Mouse (Mus musculus) liver, postnatal 0 days (tissue): Measurements from ENCODE around the gene 4931422A03Rik. TPM values are rescaled to one million over a fixed set of nuclear protein-coding genes. Genes with fewer than 3 reads are reported as not detected.
A peak's percentile ranks its signal among the peaks of the same experiment; 100 is the strongest.
"Not testable (repeated sequence)": the region's sequence is repeated elsewhere in the genome, so short reads cannot be mapped to it uniquely, and the experiment has no call there.

Source experiments
- ATAC-seq: fragments of 200-750 bp; cut with Nextera tagmentation; 2 replicates; pipeline ENCODE4 v1.8.0; 2017; ENCODE audit warnings: mild to moderate bottlenecking, moderate library complexity
- DNase-seq: peaks from one replicate; pipeline ENCODE4 v3.0.0-alpha.2; 2016
- H3K27ac ChIP-seq: fragments of 300-500 bp; sonication (generic); 2 replicates; pipeline ENCODE4 v1.5.1; 2014; ENCODE audit warnings: antibody characterized with exemption, moderate library complexity, mild to moderate bottlenecking, low read depth
- H3K27me3 ChIP-seq: fragments of 300-500 bp; sonication (generic); 2 replicates; pipeline ENCODE4 v1.6.1; 2014; ENCODE audit warnings: low read length, control low read depth, mixed read lengths; ENCODE audit not compliant: insufficient read depth
- H3K36me3 ChIP-seq: fragments of 300-500 bp; sonication (generic); replicated peaks from 2 replicates; pipeline ENCODE4 v1.6.1; 2014; ENCODE audit warnings: mild to moderate bottlenecking, control low read depth, low read length, moderate library complexity, mixed read lengths; ENCODE audit not compliant: insufficient read depth
- H3K4me1 ChIP-seq: fragments of 300-500 bp; sonication (generic); 2 replicates; pipeline ENCODE4 v1.6.1; 2014; ENCODE audit warnings: antibody characterized with exemption, mild to moderate bottlenecking, control low read depth; ENCODE audit not compliant: insufficient read depth
- H3K4me2 ChIP-seq: fragments of 300-500 bp; sonication (generic); 2 replicates; pipeline ENCODE4 v1.6.1; 2014; ENCODE audit warnings: low read depth, mild to moderate bottlenecking, low read length, moderate library complexity, mixed read lengths
- H3K4me3 ChIP-seq: fragments of 300-500 bp; sonication (generic); 2 replicates; pipeline ENCODE4 v1.5.1; 2014; ENCODE audit warnings: low read depth, low read length
- H3K9ac ChIP-seq: fragments of 300-500 bp; sonication (generic); replicated peaks from 2 replicates; pipeline ENCODE4 v1.6.1; 2014; ENCODE audit warnings: mild to moderate bottlenecking, moderate library complexity
- H3K9me3 ChIP-seq: fragments of 300-500 bp; sonication (generic); 2 replicates; pipeline ENCODE4 v1.6.1; 2016; ENCODE audit warnings: mild to moderate bottlenecking, control low read depth, low read length, mixed read lengths
- CTCF ChIP-seq: sonication (generic); IDR thresholded peaks from 2 replicates; pipeline ENCODE4 v1.5.1; 2016; ENCODE audit warnings: antibody characterized with exemption, low read depth
- EP300 ChIP-seq: IDR thresholded peaks from 2 replicates; pipeline ENCODE4 v1.6.1; 2016; ENCODE audit warnings: antibody characterized with exemption, low read depth, mild to moderate bottlenecking
- WGBS: fragments of 180-500 bp; shearing (Covaris S2); extraction: QIAGEN DNeasy Blood & Tissue Kit; methylation state at CpG from one replicate; pipeline ENCODE4 v1.1.7; 2014; ENCODE audit not compliant: insufficient replicate concordance; 5-methylcytosine and 5-hydroxymethylcytosine counted together
- polyA plus RNA-seq: library from polyadenylated mRNA; unstranded; fragments of >200 nt; fragmentation: Nextera tagmentation; extraction: Ambion mirVana; gene quantifications from 2 replicates; pipeline ENCODE4 v1.2.1, GENCODE M21; 2015

4931422A03Rik gene
- polyA plus RNA-seq, 1 experiment from 2014 or later = 1.5 TPM

- Histone ChIP-seq H3K36me3 (peaks cover 49% of the 10 kb centered on the region), H3K27me3 (no peaks in the 10 kb centered on the region), H3K9ac (no peak overlapping the region), H3K4me3 (no peak overlapping the region), H3K4me1 (peaks cover 19% of the 10 kb centered on the region), H3K4me2 (no peak overlapping the region), H3K9me3 (no peaks in the 10 kb centered on the region), H3K27ac (no peak overlapping the region)
- no peak for DNase-seq
- ATAC-seq = no peak
- 91% methylated on average over 3 of the region's 3 CpGs for WGBS
- TF ChIP-seq EP300 = no peak
- no peak for TF ChIP-seq CTCF
Measured at GRCm38 (mm10) chr2:104032056-104032455, 3.9 kb upstream of the 4931422A03Rik start.

- TF ChIP-seq CTCF (no peak), EP300 (no peak)
- 76% methylated on average over 3 of the region's 3 CpGs for WGBS
- H3K27me3 ChIP-seq = no peaks in the 10 kb centered on the region
- peaks cover 19% of the 10 kb centered on the region for H3K4me1 ChIP-seq
- peak overlapping the region; percentile 84; the same call in 1 of the 2 replicates for H3K4me2 ChIP-seq
- no peaks in the 10 kb centered on the region for H3K9me3 ChIP-seq
- H3K4me3 ChIP-seq = no peak overlapping the region
- peaks cover 35% of the 10 kb centered on the region for H3K36me3 ChIP-seq
- ATAC-seq (no peak), DNase-seq (no peak)
- H3K27ac ChIP-seq = no peak overlapping the region
- peak overlapping the region; percentile 17; the same call in 1 of the 2 replicates for H3K9ac ChIP-seq
Measured at GRCm38 (mm10) chr2:104030381-104030780, 2.2 kb upstream of the 4931422A03Rik start.

- no peak for TF ChIP-seq CTCF
- TF ChIP-seq EP300 = peak; percentile 87
- peak overlapping the region; percentile 98 for H3K9ac ChIP-seq
- H3K9me3 ChIP-seq = no peaks in the 10 kb centered on the region
- peaks cover 22% of the 10 kb centered on the region for H3K36me3 ChIP-seq
- no peak for DNase-seq
- H3K4me3 ChIP-seq = peak overlapping the region; percentile 97
- H3K27me3 ChIP-seq = no peaks in the 10 kb centered on the region
- peak overlapping the region; percentile 91 for H3K27ac ChIP-seq
- peak overlapping the region; percentile 84 for H3K4me2 ChIP-seq
- WGBS = 14% methylated on average over 2 of the region's 2 CpGs
- peaks cover 19% of the 10 kb centered on the region for H3K4me1 ChIP-seq
- peak; percentile 46 for ATAC-seq
Measured at GRCm38 (mm10) chr2:104029074-104029473, 913 bp upstream of the 4931422A03Rik start.

GRCm38 (mm10) chr2:104027458-104028138 is 563 bp downstream of the 4931422A03Rik start, which contains the start of gene Fbxo3:
Fbxo3 (plus strand) TSS chr2:104027721.
- H3K4me3 ChIP-seq = peak within 1 kb of the TSS; percentile 97
- peaks cover 19% of the 10 kb centered on the region for H3K4me1 ChIP-seq
- peak within 1 kb of the TSS; percentile 91 for H3K27ac ChIP-seq
- H3K36me3 ChIP-seq = peaks cover 13% of the 10 kb centered on the region; the same call in 1 of the 2 replicates
- peak within 1 kb of the TSS; percentile 98 for H3K9ac ChIP-seq
- DNase-seq (peak; percentile 97), ATAC-seq (peak; percentile 94)
- no peaks in the 10 kb centered on the region for H3K27me3 ChIP-seq
- TF ChIP-seq EP300 = no peak
- peak; percentile 59 for TF ChIP-seq CTCF
- WGBS = 1% methylated on average over 40 of the region's 44 CpGs
- peak within 1 kb of the TSS; percentile 84 for H3K4me2 ChIP-seq
- no peaks in the 10 kb centered on the region for H3K9me3 ChIP-seq

GRCm38 (mm10) chr2:104024656-104025055 is 3.5 kb downstream of the 4931422A03Rik start:
- WGBS = 88% methylated on average over 4 of the region's 4 CpGs
- Histone ChIP-seq H3K9ac (no peak overlapping the region), H3K4me3 (no peak overlapping the region), H3K36me3 (no peaks in the 10 kb centered on the region), H3K27me3 (no peaks in the 10 kb centered on the region), H3K27ac (no peak overlapping the region), H3K9me3 (no peaks in the 10 kb centered on the region), H3K4me1 (peaks cover 12% of the 10 kb centered on the region), H3K4me2 (no peak overlapping the region)
- no peak for ATAC-seq
- no peak for DNase-seq
- no peak for TF ChIP-seq EP300

GRCm38 (mm10) chr2:104023096-104023495 is 5.1 kb downstream of the 4931422A03Rik start:
- no peak overlapping the region for H3K9ac ChIP-seq
- H3K36me3 ChIP-seq = no peaks in the 10 kb centered on the region
- WGBS = 55% methylated on average over 7 of the region's 7 CpGs
- H3K4me1 ChIP-seq = peaks cover 3% of the 10 kb centered on the region; the same call in 1 of the 2 replicates
- ATAC-seq (no peak), DNase-seq (no peak)
- H3K4me2 ChIP-seq = no peak overlapping the region
- no peaks in the 10 kb centered on the region for H3K27me3 ChIP-seq
- no peak overlapping the region for H3K27ac ChIP-seq
- no peak for TF ChIP-seq CTCF
- H3K9me3 ChIP-seq = no peaks in the 10 kb centered on the region
- no peak overlapping the region for H3K4me3 ChIP-seq

GRCm38 (mm10) chr2:104008853-104009252 is 19.3 kb downstream of the 4931422A03Rik start:
- H3K4me3 ChIP-seq, DNase-seq, H3K27me3 ChIP-seq, H3K4me2 ChIP-seq, H3K9ac ChIP-seq, H3K9me3 ChIP-seq, H3K36me3 ChIP-seq, H3K4me1 ChIP-seq: not testable (repeated sequence)
- peak; percentile 55; the same call in 1 of the 2 replicates for ATAC-seq
- 69% methylated on average over 3 of the region's 3 CpGs for WGBS
- peak overlapping the region; percentile 72; the same call in 1 of the 2 replicates for H3K27ac ChIP-seq
